Mouse (Mus musculus) G1E (cell line): ENCODE data around the gene Cubn.

Source experiments
- CTCF ChIP-seq: IDR thresholded peaks from 2 replicates; pipeline ENCODE4 v1.5.1; 2012; ENCODE audit warnings: low read depth, low read length, inconsistent platforms, mixed read lengths
- GATA1 ChIP-seq: IDR thresholded peaks from 2 replicates; pipeline ENCODE4 v1.6.1; 2012; ENCODE audit warnings: borderline replicate concordance, low read length, inconsistent platforms, mixed read lengths
- POLR2AphosphoS5 ChIP-seq: IDR thresholded peaks from 2 replicates; pipeline ENCODE4 v1.6.1; 2012; ENCODE audit warnings: low read depth, low read length, inconsistent platforms; ENCODE audit not compliant: insufficient replicate concordance
- TAL1 ChIP-seq: conservative IDR thresholded peaks from 2 replicates; pipeline ENCODE4 v1.6.1; 2012; ENCODE audit warnings: low read depth, low read length, inconsistent platforms, mixed read lengths

GRCm38 (mm10) chr2:13386631-13387030, 105.0 kb downstream of the Cubn start:
- TF ChIP-seq CTCF: no peak
- TF ChIP-seq GATA1: no peak
- TF ChIP-seq TAL1: no peak
- TF ChIP-seq POLR2AphosphoS5: no peak
